8 mouse cellular contexts compared by ENCODE assay signal in the genomic region with DNA sequence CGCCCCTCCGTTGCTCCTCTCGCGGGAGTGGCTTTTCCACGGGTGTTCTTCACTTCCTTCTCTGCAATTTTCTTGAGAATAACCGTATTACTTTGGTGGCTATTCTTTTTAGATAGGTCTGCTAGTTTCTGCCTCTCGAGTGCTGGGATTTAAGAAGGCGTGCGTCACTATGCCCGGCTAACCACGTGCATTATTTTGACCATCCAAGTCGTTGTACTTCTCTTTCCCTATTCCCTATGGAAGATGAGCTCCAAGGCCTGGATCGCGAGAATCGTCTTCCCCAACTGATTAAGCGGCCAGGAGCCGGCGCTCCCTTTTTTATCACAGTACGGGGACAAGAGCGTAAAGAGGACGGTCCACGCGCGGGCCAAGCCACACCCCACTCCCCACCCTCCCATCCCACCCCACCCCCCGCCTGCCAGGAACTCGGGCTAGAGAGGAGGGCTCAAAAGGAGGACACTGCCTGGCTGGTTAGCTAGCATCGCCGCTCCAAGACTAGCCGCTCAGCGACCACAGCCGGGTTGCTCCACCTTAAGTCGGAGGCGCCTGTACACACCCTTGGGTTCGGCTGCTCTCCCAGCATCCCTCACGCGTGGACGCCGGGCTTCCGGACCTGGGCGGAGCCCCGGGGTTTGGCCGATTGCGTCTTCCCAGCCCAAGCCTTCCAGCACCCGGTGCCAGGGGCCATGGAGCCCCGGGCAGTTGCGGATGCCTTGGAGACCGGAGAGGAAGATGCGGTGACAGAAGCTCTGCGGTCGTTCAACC. TPM values are rescaled to one million over a fixed set of nuclear protein-coding genes. Genes with fewer than 3 reads are reported as not detected.
DNase-seq lines count a peak whose midpoint lies in the region; ATAC-seq and TF ChIP-seq lines count a peak whose summit lies in the region.

A gene (plus strand): TSS at position 173 of the 765 bp plus-strand sequence.

- H3K36me3 ChIP-seq in embryonic facial prominence, embryonic 14.5 days (ENCODE audit: control insufficient read depth, insufficient read depth, low read length), result peaks cover 64% of the 10 kb centered on the region
- H3K36me3 ChIP-seq in heart, adult 2 months (ENCODE audit: control insufficient read depth, insufficient read depth, low read length), result no peaks in the 10 kb centered on the region
- H3K36me3 ChIP-seq in kidney, adult 2 months (ENCODE audit: control insufficient read depth, insufficient read depth, low read length), result no peaks in the 10 kb centered on the region; the same call in 1 of the 2 replicates
- H3K36me3 ChIP-seq in limb, embryonic 11.5 days (ENCODE audit: control insufficient read depth, insufficient read depth, low read length), result peaks cover 11% of the 10 kb centered on the region; the same call in 1 of the 2 replicates
- H3K36me3 ChIP-seq in midbrain, embryonic 13.5 days, result peaks cover 61% of the 10 kb centered on the region

- no peaks in the 10 kb centered on the region; the same call in 1 of the 2 replicates for H3K79me2 ChIP-seq in heart, adult 2 months (replicated peaks; ENCODE audit: control insufficient read depth, insufficient read depth, low read length)

- H3K27ac ChIP-seq in bone marrow, adult 2 months (ENCODE audit: control insufficient read depth, insufficient read depth, low read depth, low read length, poor library complexity), result peak within 1 kb of the TSS; percentile 88
- peak within 1 kb of the TSS; percentile 93 for H3K27ac ChIP-seq in embryonic facial prominence, embryonic 14.5 days (replicated peaks; ENCODE audit: low read depth, low read length)
- peak within 1 kb of the TSS; percentile 93 for H3K27ac ChIP-seq in heart, adult 2 months
- H3K27ac ChIP-seq in kidney, adult 2 months (ENCODE audit: insufficient read depth, low read depth, low read length), result peak within 1 kb of the TSS; percentile 81
- peak within 1 kb of the TSS; percentile 45; the same call in 1 of the 2 replicates for H3K27ac ChIP-seq in limb, embryonic 11.5 days (replicated peaks; ENCODE audit: low read depth, low read length)
- H3K27ac ChIP-seq in midbrain, embryonic 13.5 days, result peak within 1 kb of the TSS; percentile 90

- peak; percentile 87 for ATAC-seq in embryonic facial prominence, embryonic 14.5 days (ENCODE audit: low read depth)
- ATAC-seq in limb, embryonic 11.5 days (ENCODE audit: insufficient number of reproducible peaks, low FRiP score, low TSS enrichment, low read depth), result peak; percentile 65
- peak; percentile 85 for ATAC-seq in midbrain, embryonic 13.5 days

- TF ChIP-seq EP300 in heart, adult 2 months (IDR thresholded peaks at IDR 0.05; ENCODE audit: insufficient read depth, low read depth, low read length), result no peak

- H3K4me3 ChIP-seq in bone marrow, adult 2 months (replicated peaks; ENCODE audit: control insufficient read depth, low read depth, low read length), result peak within 1 kb of the TSS; percentile 82
- peak within 1 kb of the TSS; percentile 89 for H3K4me3 ChIP-seq in embryonic facial prominence, embryonic 14.5 days (ENCODE audit: low read depth, low read length)
- H3K4me3 ChIP-seq in heart, adult 2 months, result peak within 1 kb of the TSS; percentile 93
- H3K4me3 ChIP-seq in kidney, adult 2 months (ENCODE audit: insufficient read depth, low read depth, low read length), result peak within 1 kb of the TSS; percentile 89
- peak within 1 kb of the TSS; percentile 74 for H3K4me3 ChIP-seq in limb, embryonic 11.5 days (ENCODE audit: low read depth, low read length)
- H3K4me3 ChIP-seq in midbrain, embryonic 13.5 days (replicated peaks), result peak within 1 kb of the TSS; percentile 88

- H3K9me3 ChIP-seq in embryonic facial prominence, embryonic 14.5 days (ENCODE audit: control insufficient read depth, low read length), result no peaks in the 10 kb centered on the region
- H3K9me3 ChIP-seq in limb, embryonic 11.5 days (ENCODE audit: control insufficient read depth, low read length), result no peaks in the 10 kb centered on the region
- H3K9me3 ChIP-seq in midbrain, embryonic 13.5 days, result no peaks in the 10 kb centered on the region

- peak; percentile 90 for DNase-seq in 416B (ENCODE audit: low read depth)
- peak; percentile 93 for DNase-seq in embryonic facial prominence, embryonic 14.5 days (ENCODE audit: low spot score)
- DNase-seq in heart, adult 2 months, result peak; percentile 95
- peak; percentile 95 for DNase-seq in kidney, adult 2 months
- DNase-seq in limb, embryonic 11.5 days (ENCODE audit: low spot score), result peak; percentile 83
- DNase-seq in spleen, adult 12 weeks (ENCODE audit: low spot score), result peak; percentile 84

- H3K27me3 ChIP-seq in embryonic facial prominence, embryonic 14.5 days (replicated peaks; ENCODE audit: control insufficient read depth, insufficient read depth, low read length), result no peaks in the 10 kb centered on the region
- no peaks in the 10 kb centered on the region for H3K27me3 ChIP-seq in heart, adult 2 months (ENCODE audit: control insufficient read depth, insufficient read depth, low read length)
- H3K27me3 ChIP-seq in kidney, adult 2 months (replicated peaks; ENCODE audit: control insufficient read depth, insufficient read depth, low read length), result no peaks in the 10 kb centered on the region
- no peaks in the 10 kb centered on the region for H3K27me3 ChIP-seq in limb, embryonic 11.5 days (ENCODE audit: control insufficient read depth, insufficient read depth, low read length)
- no peaks in the 10 kb centered on the region for H3K27me3 ChIP-seq in midbrain, embryonic 13.5 days

- TF ChIP-seq POLR2A in bone marrow, adult 2 months (IDR thresholded peaks at IDR 0.05; ENCODE audit: borderline replicate concordance, control insufficient read depth, low read depth, low read length), result peak; percentile 72; the same call in 1 of the 2 replicates
- peak; percentile 75 for TF ChIP-seq POLR2A in heart, adult 2 months (IDR thresholded peaks at IDR 0.05; ENCODE audit: insufficient read depth, low read depth, low read length)
- peak; percentile 65 for TF ChIP-seq POLR2A in kidney, adult 2 months (IDR thresholded peaks at IDR 0.05; ENCODE audit: low read depth, low read length)

- no peak for TF ChIP-seq CTCF in bone marrow, adult 2 months (IDR thresholded peaks at IDR 0.05; ENCODE audit: control insufficient read depth, insufficient read depth, low read length)
- no peak for TF ChIP-seq CTCF in heart, adult 2 months (IDR thresholded peaks at IDR 0.05)
- TF ChIP-seq CTCF in kidney, adult 2 months (conservative IDR thresholded peaks at IDR 0.05; ENCODE audit: insufficient read depth, insufficient read length, low read depth, low read length), result no peak

- under 1% methylated on average over 50 of the region's 50 CpGs for WGBS in bone marrow, adult 2 months
- WGBS in embryonic facial prominence, embryonic 14.5 days, result under 1% methylated on average over 42 of the region's 50 CpGs
- WGBS in heart, adult 2 months, result under 1% methylated on average over 50 of the region's 50 CpGs
- under 1% methylated on average over 50 of the region's 50 CpGs for WGBS in kidney, adult 2 months
- WGBS in limb, embryonic 11.5 days, result under 1% methylated on average over 50 of the region's 50 CpGs
- under 1% methylated on average over 50 of the region's 50 CpGs for WGBS in midbrain, embryonic 13.5 days

- intact Hi-C loops in heart, adult 2 months (cut with DNase I), result loop anchor here (1.0 to 5.0 kb wide), 2 partner anchors 25 to 315 kb away; a partner anchor contains a TSS

- H3K4me2 ChIP-seq in embryonic facial prominence, embryonic 14.5 days (ENCODE audit: low read depth, low read length), result peak within 1 kb of the TSS; percentile 97
- peak within 1 kb of the TSS; percentile 100 for H3K4me2 ChIP-seq in limb, embryonic 11.5 days (ENCODE audit: low read depth, severe bottlenecking)
- peak within 1 kb of the TSS; percentile 94 for H3K4me2 ChIP-seq in midbrain, embryonic 13.5 days (replicated peaks)

- peak within 1 kb of the TSS; percentile 92 for H3K9ac ChIP-seq in embryonic facial prominence, embryonic 14.5 days (ENCODE audit: low read depth, low read length)
- peak within 1 kb of the TSS; percentile 87 for H3K9ac ChIP-seq in heart, adult 2 months (ENCODE audit: low read depth, low read length)
- peak within 1 kb of the TSS; percentile 82 for H3K9ac ChIP-seq in limb, embryonic 11.5 days (ENCODE audit: low read length)
- peak within 1 kb of the TSS; percentile 94 for H3K9ac ChIP-seq in midbrain, embryonic 13.5 days (replicated peaks)

- H3K4me1 ChIP-seq in bone marrow, adult 2 months (ENCODE audit: control insufficient read depth, insufficient read depth, low read length), result peaks cover 6% of the 10 kb centered on the region; the same call in 1 of the 2 replicates
- H3K4me1 ChIP-seq in embryonic facial prominence, embryonic 14.5 days (ENCODE audit: control insufficient read depth, insufficient read depth, low read length), result peaks cover 21% of the 10 kb centered on the region
- H3K4me1 ChIP-seq in heart, adult 2 months (ENCODE audit: control insufficient read depth, insufficient read depth, low read length), result peaks cover 8% of the 10 kb centered on the region
- H3K4me1 ChIP-seq in kidney, adult 2 months (ENCODE audit: control insufficient read depth, insufficient read depth, low read length), result peaks cover 11% of the 10 kb centered on the region; the same call in 1 of the 2 replicates
- H3K4me1 ChIP-seq in limb, embryonic 11.5 days (ENCODE audit: control insufficient read depth, insufficient read depth, low read length), result peaks cover 12% of the 10 kb centered on the region
- peaks cover 40% of the 10 kb centered on the region for H3K4me1 ChIP-seq in midbrain, embryonic 13.5 days (replicated peaks)

RNA-seq across cellular contexts. Expression of the gene that starts here (rescaled TPM):
- 26.4 and 53.0 TPM in 2 replicates for polyA plus RNA-seq in bone marrow, adult 2 months (2011; ENCODE audit: insufficient read depth, insufficient read length, low replicate concordance, missing spikeins)
- 76.0 and 80.0 TPM in 2 replicates for polyA plus RNA-seq in embryonic facial prominence, embryonic 14.5 days (2014; fragmentation: Nextera tagmentation; extraction: Ambion mirVana)
- total RNA-seq in heart, adult 2 months (2021), result 10 to 100 TPM; 20.1 to 23.6 TPM
- polyA plus RNA-seq in heart, adult 2 months (2012; rRNA removed), result 37.6 and 42.8 TPM in 2 replicates
- polyA plus RNA-seq in kidney, adult 2 months (2012; rRNA removed), result 53.1 and 63.8 TPM in 2 replicates
- polyA plus RNA-seq in limb, embryonic 11.5 days (2014; fragmentation: Nextera tagmentation; extraction: Ambion mirVana), result 57.2 and 61.4 TPM in 2 replicates
- 89.3 and 98.1 TPM in 2 replicates for polyA plus RNA-seq in midbrain, embryonic 13.5 days (2015; fragmentation: Nextera tagmentation; extraction: Ambion mirVana)

Comparison
In these comparisons a context has a peak if more than half of its experiments do, and no peak if none do; other contexts are left out.
1. Peak in every context shown above with its lines: DNase-seq, ATAC-seq, H3K4me3 ChIP-seq and H3K27ac ChIP-seq.